Mouse (Mus musculus) heart, embryonic 13.5 days (tissue): ENCODE measurements at regions not wholly inside any gene's neighbourhood (a gene's known extent, or its start where the extent isn't known, plus 50 kb on each side); places are given as distances from the start of the nearest gene placed in this dataset.

ENCODE experiments used
- ATAC-seq: fragments of 200-750 bp; cut with Nextera tagmentation; 2 replicates; pipeline ENCODE4 v1.8.0; 2017; ENCODE audit warnings: moderate TSS enrichment; ENCODE audit not compliant: insufficient number of reproducible peaks, low FRiP score, low TSS enrichment; ENCODE audit errors: extremely low read depth
- H3K27ac ChIP-seq: fragments of 300-500 bp; sonication (generic); replicated peaks from 2 replicates; pipeline ENCODE4 v1.5.1; 2015; ENCODE audit warnings: moderate library complexity, mild to moderate bottlenecking, inconsistent platforms
- H3K27me3 ChIP-seq: fragments of 300-500 bp; sonication (generic); replicated peaks from 2 replicates; pipeline ENCODE4 v1.6.1; 2015; ENCODE audit warnings: mild to moderate bottlenecking, inconsistent platforms
- H3K36me3 ChIP-seq: fragments of 300-500 bp; sonication (generic); 2 replicates; pipeline ENCODE4 v1.6.1; 2015; ENCODE audit warnings: mild to moderate bottlenecking, inconsistent platforms
- H3K4me1 ChIP-seq: fragments of 300-500 bp; sonication (generic); 2 replicates; pipeline ENCODE4 v1.6.1; 2015; ENCODE audit warnings: inconsistent platforms
- H3K4me2 ChIP-seq: fragments of 300-500 bp; sonication (generic); 2 replicates; pipeline ENCODE4 v1.6.1; 2015; ENCODE audit warnings: inconsistent platforms, mild to moderate bottlenecking, moderate library complexity
- H3K4me3 ChIP-seq: fragments of 300-500 bp; sonication (generic); 2 replicates; pipeline ENCODE4 v1.5.1; 2015; ENCODE audit warnings: moderate library complexity, mild to moderate bottlenecking, inconsistent platforms
- H3K9ac ChIP-seq: fragments of 300-500 bp; sonication (generic); 2 replicates; pipeline ENCODE4 v1.6.1; 2015; ENCODE audit warnings: inconsistent platforms, mild to moderate bottlenecking, moderate library complexity
- H3K9me3 ChIP-seq: fragments of 300-500 bp; sonication (generic); 2 replicates; pipeline ENCODE4 v1.6.1; 2016; ENCODE audit warnings: inconsistent platforms
- WGBS: fragments of 180-500 bp; shearing (Covaris S2); methylation state at CpG from one replicate; pipeline ENCODE4 v1.1.7; 2015; ENCODE audit warnings: mixed read lengths; 5-methylcytosine and 5-hydroxymethylcytosine counted together

GRCm38 (mm10) chr2:123366571-123366970 is 601.5 kb downstream of the Sqor start:
- no peak for ATAC-seq
- no peak overlapping the region for H3K9ac ChIP-seq
- no peaks in the 10 kb centered on the region for H3K4me1 ChIP-seq
- H3K27ac ChIP-seq, result no peak overlapping the region
- 84% methylated on average over 2 of the region's 2 CpGs for WGBS
- H3K4me3 ChIP-seq, result no peak overlapping the region
- no peaks in the 10 kb centered on the region for H3K27me3 ChIP-seq
- no peak overlapping the region for H3K4me2 ChIP-seq
- H3K36me3 ChIP-seq, result no peaks in the 10 kb centered on the region
- H3K9me3 ChIP-seq, result no peaks in the 10 kb centered on the region

- no peak for ATAC-seq
- H3K4me1 ChIP-seq, result peaks cover 6% of the 10 kb centered on the region; the same call in 1 of the 2 replicates
- no peak overlapping the region for H3K9ac ChIP-seq
- no peaks in the 10 kb centered on the region for H3K9me3 ChIP-seq
- no peak overlapping the region for H3K27ac ChIP-seq
- H3K4me3 ChIP-seq, result no peak overlapping the region
- no peaks in the 10 kb centered on the region for H3K27me3 ChIP-seq
- no peak overlapping the region for H3K4me2 ChIP-seq
- WGBS, result 69% methylated on average over 6 of the region's 6 CpGs
- H3K36me3 ChIP-seq, result no peaks in the 10 kb centered on the region
Measured at GRCm38 (mm10) chr2:123385622-123386418, 620.8 kb downstream of the Sqor start.

- Histone ChIP-seq H3K9me3 (no peaks in the 10 kb centered on the region), H3K4me3 (no peak overlapping the region), H3K27me3 (no peaks in the 10 kb centered on the region), H3K27ac (no peak overlapping the region), H3K36me3 (no peaks in the 10 kb centered on the region), H3K4me2 (no peak overlapping the region), H3K4me1 (peaks cover 6% of the 10 kb centered on the region; the same call in 1 of the 2 replicates), H3K9ac (no peak overlapping the region)
- ATAC-seq, result no peak
- WGBS, result 57% methylated on average over 7 of the region's 7 CpGs
Measured at GRCm38 (mm10) chr2:123386773-123387604, 622.0 kb downstream of the Sqor start.

GRCm38 (mm10) chr2:123390981-123391380 is 625.9 kb downstream of the Sqor start:
- ATAC-seq, result no peak
- no peak overlapping the region for H3K4me2 ChIP-seq
- H3K9ac ChIP-seq, result no peak overlapping the region
- H3K4me3 ChIP-seq, result no peak overlapping the region
- 73% methylated on average over 1 of the region's 1 CpGs for WGBS
- no peak overlapping the region for H3K27ac ChIP-seq
- H3K9me3 ChIP-seq, result no peaks in the 10 kb centered on the region
- H3K4me1 ChIP-seq, result peaks cover 6% of the 10 kb centered on the region; the same call in 1 of the 2 replicates
- H3K36me3 ChIP-seq, result no peaks in the 10 kb centered on the region
- H3K27me3 ChIP-seq, result no peaks in the 10 kb centered on the region

GRCm38 (mm10) chr2:123394296-123394695 is 629.3 kb downstream of the Sqor start:
- no peak for ATAC-seq
- Histone ChIP-seq H3K9ac (no peak overlapping the region), H3K9me3 (no peaks in the 10 kb centered on the region), H3K27me3 (no peaks in the 10 kb centered on the region), H3K4me2 (no peak overlapping the region), H3K27ac (no peak overlapping the region), H3K4me3 (no peak overlapping the region), H3K36me3 (no peaks in the 10 kb centered on the region), H3K4me1 (no peaks in the 10 kb centered on the region)
- 82% methylated on average over 3 of the region's 3 CpGs for WGBS

GRCm38 (mm10) chr2:123397551-123397950 is 632.5 kb downstream of the Sqor start:
- Histone ChIP-seq H3K4me3 (no peak overlapping the region), H3K4me2 (no peak overlapping the region), H3K27me3 (no peaks in the 10 kb centered on the region), H3K9ac (no peak overlapping the region), H3K4me1 (no peaks in the 10 kb centered on the region), H3K9me3 (no peaks in the 10 kb centered on the region), H3K36me3 (no peaks in the 10 kb centered on the region), H3K27ac (no peak overlapping the region)
- 47% methylated on average over 1 of the region's 1 CpGs for WGBS
- ATAC-seq, result no peak

GRCm38 (mm10) chr2:123401064-123401463 is 636.0 kb downstream of the Sqor start:
- no peaks in the 10 kb centered on the region for H3K4me1 ChIP-seq
- no peak overlapping the region for H3K4me3 ChIP-seq
- no peak overlapping the region for H3K27ac ChIP-seq
- H3K36me3 ChIP-seq, result no peaks in the 10 kb centered on the region
- no peaks in the 10 kb centered on the region for H3K9me3 ChIP-seq
- H3K9ac ChIP-seq, result no peak overlapping the region
- ATAC-seq, result no peak
- H3K27me3 ChIP-seq, result no peaks in the 10 kb centered on the region
- H3K4me2 ChIP-seq, result no peak overlapping the region

GRCm38 (mm10) chr2:123409075-123409474 is 644.0 kb downstream of the Sqor start:
- H3K4me1 ChIP-seq, result peaks cover 14% of the 10 kb centered on the region
- H3K9me3 ChIP-seq, result no peaks in the 10 kb centered on the region
- no peak overlapping the region for H3K4me3 ChIP-seq
- WGBS, result 21% methylated on average over 3 of the region's 3 CpGs
- no peak overlapping the region for H3K9ac ChIP-seq
- H3K36me3 ChIP-seq, result no peaks in the 10 kb centered on the region
- peak overlapping the region; percentile 61 for H3K27ac ChIP-seq
- H3K4me2 ChIP-seq, result no peak overlapping the region
- no peaks in the 10 kb centered on the region for H3K27me3 ChIP-seq
- ATAC-seq, result no peak

- H3K9ac ChIP-seq, result no peak overlapping the region
- no peak overlapping the region for H3K27ac ChIP-seq
- H3K4me2 ChIP-seq, result no peak overlapping the region
- no peaks in the 10 kb centered on the region for H3K27me3 ChIP-seq
- no peak for ATAC-seq
- no peaks in the 10 kb centered on the region for H3K9me3 ChIP-seq
- 54% methylated on average over 5 of the region's 5 CpGs for WGBS
- H3K4me1 ChIP-seq, result no peaks in the 10 kb centered on the region
- no peaks in the 10 kb centered on the region for H3K36me3 ChIP-seq
- no peak overlapping the region for H3K4me3 ChIP-seq
Measured at GRCm38 (mm10) chr2:123458034-123458677, 631.6 kb upstream of the Sema6d start.

- WGBS, result 57% methylated on average over 2 of the region's 2 CpGs
Measured at GRCm38 (mm10) chr2:123473840-123474239, 615.9 kb upstream of the Sema6d start.

GRCm38 (mm10) chr2:123486681-123487080 is 603.1 kb upstream of the Sema6d start:
- Histone ChIP-seq H3K9me3 (no peaks in the 10 kb centered on the region), H3K36me3 (no peaks in the 10 kb centered on the region), H3K27ac (no peak overlapping the region), H3K27me3 (no peaks in the 10 kb centered on the region), H3K4me3 (no peak overlapping the region), H3K4me2 (no peak overlapping the region), H3K9ac (no peak overlapping the region), H3K4me1 (no peaks in the 10 kb centered on the region)
- no peak for ATAC-seq
- 44% methylated on average over 1 of the region's 1 CpGs for WGBS

More at GRCm38 (mm10) chr2:123473840-123474239, 615.9 kb upstream of the Sema6d start:
- Histone ChIP-seq H3K4me1 (no peaks in the 10 kb centered on the region), H3K9me3 (no peaks in the 10 kb centered on the region), H3K27ac (no peak overlapping the region), H3K4me3 (no peak overlapping the region), H3K36me3 (no peaks in the 10 kb centered on the region), H3K9ac (no peak overlapping the region), H3K4me2 (no peak overlapping the region), H3K27me3 (no peaks in the 10 kb centered on the region)
- ATAC-seq, result no peak
